Mouse (Mus musculus): ENCODE data around the gene Ift172. TPM values are rescaled to one million over a fixed set of nuclear protein-coding genes. Genes with fewer than 3 reads are reported as not detected.

Ift172 gene
- polyA plus RNA-seq, 1 experiment from 2014 or later: 50.7 TPM

Other genes with a start within 250 kb of the Ift172 start
- 117 and 120 TPM in 2 replicates for gene Atraid, start 242.8 kb downstream of the Ift172 start, polyA plus RNA-seq (2016; fragmentation: Nextera tagmentation; extraction: Ambion mirVana)
- 11.7 and 12.9 TPM in 2 replicates for gene Slc5a6, start 242.2 kb downstream of the Ift172 start, polyA plus RNA-seq (2016; fragmentation: Nextera tagmentation; extraction: Ambion mirVana)
- 39.2 and 39.7 TPM in 2 replicates for gene Cad, start 236.3 kb downstream of the Ift172 start, polyA plus RNA-seq (2016; fragmentation: Nextera tagmentation; extraction: Ambion mirVana)
- gene Dnajc5g, start 184.8 kb downstream of the Ift172 start, polyA plus RNA-seq (2016; fragmentation: Nextera tagmentation; extraction: Ambion mirVana): not detected in 2 replicates
- 10.7 and 11.2 TPM in 2 replicates for gene Slc30a3, start 182.9 kb downstream of the Ift172 start, polyA plus RNA-seq (2016; fragmentation: Nextera tagmentation; extraction: Ambion mirVana)
- gene Trim54, start 174.4 kb downstream of the Ift172 start, polyA plus RNA-seq (2016; fragmentation: Nextera tagmentation; extraction: Ambion mirVana): not detected in 2 replicates
- gene Ucn, start 152.3 kb downstream of the Ift172 start, polyA plus RNA-seq (2016; fragmentation: Nextera tagmentation; extraction: Ambion mirVana): not detected in 2 replicates
- gene Mpv17, start 136.9 kb downstream of the Ift172 start, polyA plus RNA-seq (2016; fragmentation: Nextera tagmentation; extraction: Ambion mirVana): 53.1 and 56.8 TPM in 2 replicates
- 1.3 and 3.6 TPM in 2 replicates for gene Gm29609, start 111.2 kb downstream of the Ift172 start, polyA plus RNA-seq (2016; fragmentation: Nextera tagmentation; extraction: Ambion mirVana)
- gene Gtf3c2, start 111.0 kb downstream of the Ift172 start, polyA plus RNA-seq (2016; fragmentation: Nextera tagmentation; extraction: Ambion mirVana): 97.3 and 97.6 TPM in 2 replicates
- gene Snx17, start 97.9 kb downstream of the Ift172 start, polyA plus RNA-seq (2016; fragmentation: Nextera tagmentation; extraction: Ambion mirVana): 141 and 153 TPM in 2 replicates
- gene Eif2b4, start 97.7 kb downstream of the Ift172 start, polyA plus RNA-seq (2016; fragmentation: Nextera tagmentation; extraction: Ambion mirVana): 65.6 and 68.0 TPM in 2 replicates
- gene Zfp513, start 88.8 kb downstream of the Ift172 start, polyA plus RNA-seq (2016; fragmentation: Nextera tagmentation; extraction: Ambion mirVana): 22.0 and 25.2 TPM in 2 replicates
- gene Ppm1g, start 70.4 kb downstream of the Ift172 start, polyA plus RNA-seq (2016; fragmentation: Nextera tagmentation; extraction: Ambion mirVana): 163 and 167 TPM in 2 replicates
- 144 and 151 TPM in 2 replicates for gene Nrbp1, start 50.3 kb downstream of the Ift172 start, polyA plus RNA-seq (2016; fragmentation: Nextera tagmentation; extraction: Ambion mirVana)
- gene Gm9970, start 49.9 kb downstream of the Ift172 start, polyA plus RNA-seq (2016; fragmentation: Nextera tagmentation; extraction: Ambion mirVana): 0.63 and 0.71 TPM in 2 replicates
- gene Krtcap3, start 39.4 kb downstream of the Ift172 start, polyA plus RNA-seq (2016; fragmentation: Nextera tagmentation; extraction: Ambion mirVana): 3.3 and 4.7 TPM in 2 replicates
- 57.8 and 64.6 TPM in 2 replicates for gene Fndc4, start 5.0 kb upstream of the Ift172 start, polyA plus RNA-seq (2016; fragmentation: Nextera tagmentation; extraction: Ambion mirVana)
- 0.20 and 0.48 TPM in 2 replicates for gene Gckr, start 6.3 kb upstream of the Ift172 start, polyA plus RNA-seq (2016; fragmentation: Nextera tagmentation; extraction: Ambion mirVana)
- 99.2 and 103 TPM in 2 replicates for gene Zfp512, start 161.3 kb upstream of the Ift172 start, polyA plus RNA-seq (2016; fragmentation: Nextera tagmentation; extraction: Ambion mirVana)
- gene 4930548H24Rik, start 194.6 kb upstream of the Ift172 start, polyA plus RNA-seq (2016; fragmentation: Nextera tagmentation; extraction: Ambion mirVana): 0.22 TPM in 1 of 2 replicates, not detected in the other
- 70.9 and 72.3 TPM in 2 replicates for gene Gpn1, start 203.6 kb upstream of the Ift172 start, polyA plus RNA-seq (2016; fragmentation: Nextera tagmentation; extraction: Ambion mirVana)
- 37.7 and 39.2 TPM in 2 replicates for gene Slc4a1ap, start 235.9 kb upstream of the Ift172 start, polyA plus RNA-seq (2016; fragmentation: Nextera tagmentation; extraction: Ambion mirVana)
- gene Supt7l, start 236.7 kb upstream of the Ift172 start, polyA plus RNA-seq (2016; fragmentation: Nextera tagmentation; extraction: Ambion mirVana): 29.9 and 30.4 TPM in 2 replicates